Mouse (Mus musculus): ENCODE measurements around the gene Tmem108.

DNA sequence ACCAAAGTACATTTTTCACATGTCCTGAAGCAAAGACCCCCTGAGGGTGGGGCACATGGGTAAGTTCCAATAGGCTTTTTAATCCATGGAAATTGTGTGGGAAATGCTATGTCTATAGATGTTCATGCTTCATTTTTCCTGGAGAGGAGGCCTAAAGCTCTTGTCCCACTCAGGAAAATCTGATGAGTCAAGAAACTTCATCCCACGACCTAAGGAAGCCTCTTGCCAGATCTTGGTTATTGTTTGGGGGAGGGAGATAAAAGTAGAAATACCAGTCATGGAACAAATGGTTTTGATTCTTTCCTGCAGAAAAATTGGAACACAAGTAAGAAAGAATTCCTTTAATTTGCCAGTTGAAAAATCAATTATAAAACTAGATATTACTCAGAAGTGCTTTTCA lies 16.5 kb upstream of the Tmem108 start:
- TF ChIP-seq POLR2A (IDR thresholded peaks at IDR 0.05; ENCODE audit: control insufficient read depth, extremely low read depth, insufficient read depth, low read length, poor library complexity): no peak
- no peak for TF ChIP-seq CTCF (IDR thresholded peaks at IDR 0.05; ENCODE audit: borderline replicate concordance, control insufficient read depth, extremely low read depth, insufficient read depth, low read length, poor library complexity)

Measured in thymus, adult 2 months (tissue).